Mouse (Mus musculus) midbrain, postnatal 0 days (tissue): ENCODE results near the gene Vax1. TPM values are rescaled to one million over a fixed set of nuclear protein-coding genes. Genes with fewer than 3 reads are reported as not detected.
A peak's percentile ranks its signal among the peaks of the same experiment; 100 is the strongest.

Experiments
- ATAC-seq: fragments of 200-750 bp; cut with Nextera tagmentation; 2 replicates; pipeline ENCODE4 v1.8.0; 2017; ENCODE audit warnings: moderate number of reproducible peaks, mild to moderate bottlenecking, moderate TSS enrichment, moderate library complexity; ENCODE audit not compliant: low FRiP score
- DNase-seq: peaks from one replicate; pipeline ENCODE4 v3.0.0-alpha.2; 2015; ENCODE audit warnings: low spot score
- H3K27ac ChIP-seq: fragments of 300-500 bp; sonication (generic); 2 replicates; pipeline ENCODE4 v1.5.1; 2014; ENCODE audit warnings: low read depth, mild to moderate bottlenecking, low read length, mixed read lengths
- H3K27me3 ChIP-seq: fragments of 300-500 bp; sonication (generic); 2 replicates; pipeline ENCODE4 v1.6.1; 2014; ENCODE audit warnings: low read length, control low read depth, mixed read lengths; ENCODE audit not compliant: insufficient read depth
- H3K36me3 ChIP-seq: fragments of 300-500 bp; sonication (generic); 2 replicates; pipeline ENCODE4 v1.6.1; 2014; ENCODE audit warnings: low read length, control low read depth, mixed read lengths; ENCODE audit not compliant: insufficient read depth
- H3K4me1 ChIP-seq: fragments of 300-500 bp; sonication (generic); 2 replicates; pipeline ENCODE4 v1.6.1; 2014; ENCODE audit warnings: mild to moderate bottlenecking, control low read depth, antibody characterized with exemption, low read length, mixed read lengths; ENCODE audit not compliant: insufficient read depth
- H3K4me2 ChIP-seq: fragments of 300-500 bp; sonication (generic); 2 replicates; pipeline ENCODE4 v1.6.1; 2014; ENCODE audit warnings: low read depth, mild to moderate bottlenecking, low read length, mixed read lengths; ENCODE audit not compliant: poor library complexity, severe bottlenecking
- H3K4me3 ChIP-seq: fragments of 300-500 bp; sonication (generic); 2 replicates; pipeline ENCODE4 v1.5.1; 2014; ENCODE audit warnings: low read depth, mild to moderate bottlenecking, low read length, moderate library complexity
- H3K9ac ChIP-seq: fragments of 300-500 bp; sonication (generic); replicated peaks from 2 replicates; pipeline ENCODE4 v1.6.1; 2014; ENCODE audit warnings: mild to moderate bottlenecking, low read length, moderate library complexity, mixed read lengths; ENCODE audit not compliant: poor library complexity, severe bottlenecking
- H3K9me3 ChIP-seq: fragments of 300-500 bp; sonication (generic); 2 replicates; pipeline ENCODE4 v1.6.1; 2016; ENCODE audit warnings: low read length, control low read depth
- CTCF ChIP-seq: IDR thresholded peaks from 2 replicates; pipeline ENCODE4 v1.5.1; 2016; ENCODE audit warnings: antibody characterized with exemption, mild to moderate bottlenecking
- WGBS: fragments of 180-500 bp; shearing (Covaris S2); extraction: QIAGEN DNeasy Blood & Tissue Kit; methylation state at CpG from one replicate; pipeline ENCODE4 v1.1.7; 2014; 5-methylcytosine and 5-hydroxymethylcytosine counted together
- polyA plus RNA-seq: library from polyadenylated mRNA; unstranded; fragments of >200 nt; fragmentation: Nextera tagmentation; extraction: Ambion mirVana; gene quantifications from 2 replicates; pipeline ENCODE4 v1.2.1, GENCODE M21; 2015
- total RNA-seq: library from RNA; depleted of rRNA; stranded (reverse); fragments of >200 nt; gene quantifications from 2 replicates; pipeline ENCODE4 v1.2.3, GENCODE M21; 2014

Vax1 gene
- total and polyA plus RNA-seq, 2 experiments from 2014 or later: 2.2 TPM; not detected in 1

GRCm38 (mm10) chr19:59166879-59167278 is 3.0 kb downstream of the Vax1 start:
- Histone ChIP-seq H3K27ac (no peak overlapping the region), H3K9ac (no peak overlapping the region), H3K36me3 (no peaks in the 10 kb centered on the region), H3K4me3 (peak overlapping the region; percentile 25; the same call in 1 of the 2 replicates), H3K4me2 (peak overlapping the region; percentile 47; the same call in 1 of the 2 replicates), H3K9me3 (no peaks in the 10 kb centered on the region), H3K27me3 (peaks cover 85% of the 10 kb centered on the region), H3K4me1 (0 out of 2 replicates have a peak, but pooled peaks cover 2% of the 10 kb centered on the region)
- DNase-seq (no peak), ATAC-seq (0 out of 2 replicates have a peak, but pooled peaks have one; percentile 23)
- TF ChIP-seq CTCF: 0 out of 2 replicates have a peak, but pooled peaks have one; percentile 9
- WGBS: 5% methylated on average over 13 of the region's 13 CpGs

- H3K27me3 ChIP-seq: peaks cover 86% of the 10 kb centered on the region
- 0 out of 2 replicates have a peak, but pooled peaks have one; percentile 34 for ATAC-seq
- peak overlapping the region; percentile 25 for H3K4me3 ChIP-seq
- H3K4me1 ChIP-seq: 0 out of 2 replicates have a peak, but pooled peaks cover 2% of the 10 kb centered on the region
- H3K9ac ChIP-seq: no peak overlapping the region
- H3K36me3 ChIP-seq: no peaks in the 10 kb centered on the region
- H3K9me3 ChIP-seq: no peaks in the 10 kb centered on the region
- TF ChIP-seq CTCF: no peak
- no peak for DNase-seq
- peak overlapping the region; percentile 47 for H3K4me2 ChIP-seq
- no peak overlapping the region for H3K27ac ChIP-seq
- WGBS: 1% methylated on average over 51 of the region's 55 CpGs
Observed at GRCm38 (mm10) chr19:59166311-59166761, 3.5 kb downstream of the Vax1 start.

- WGBS: 4% methylated on average over 7 of the region's 7 CpGs
- Histone ChIP-seq H3K4me1 (0 out of 2 replicates have a peak, but pooled peaks cover 2% of the 10 kb centered on the region), H3K9me3 (no peaks in the 10 kb centered on the region), H3K27ac (no peak overlapping the region), H3K4me3 (no peak overlapping the region), H3K27me3 (peaks cover 86% of the 10 kb centered on the region), H3K9ac (no peak overlapping the region), H3K4me2 (no peak overlapping the region), H3K36me3 (no peaks in the 10 kb centered on the region)
- TF ChIP-seq CTCF: no peak
- DNase-seq: no peak
- ATAC-seq: no peak
Observed at GRCm38 (mm10) chr19:59165577-59165976, 4.3 kb downstream of the Vax1 start.

- Histone ChIP-seq H3K27ac (no peak overlapping the region), H3K36me3 (no peaks in the 10 kb centered on the region), H3K9ac (no peak overlapping the region), H3K4me1 (0 out of 2 replicates have a peak, but pooled peaks cover 2% of the 10 kb centered on the region), H3K27me3 (peaks cover 82% of the 10 kb centered on the region), H3K9me3 (no peaks in the 10 kb centered on the region), H3K4me2 (no peak overlapping the region), H3K4me3 (no peak overlapping the region)
- TF ChIP-seq CTCF: no peak
- no peak for ATAC-seq
- no peak for DNase-seq
- WGBS: 8% methylated on average over 16 of the region's 16 CpGs
Observed at GRCm38 (mm10) chr19:59164896-59165560, 4.8 kb downstream of the Vax1 start.

GRCm38 (mm10) chr19:59164111-59164510 is 5.7 kb downstream of the Vax1 start:
- Histone ChIP-seq H3K27ac (no peak overlapping the region), H3K4me3 (no peak overlapping the region), H3K4me1 (0 out of 2 replicates have a peak, but pooled peaks cover 2% of the 10 kb centered on the region), H3K4me2 (no peak overlapping the region), H3K9me3 (no peaks in the 10 kb centered on the region), H3K27me3 (peaks cover 80% of the 10 kb centered on the region), H3K9ac (no peak overlapping the region), H3K36me3 (no peaks in the 10 kb centered on the region)
- 19% methylated on average over 1 of the region's 1 CpGs for WGBS
- DNase-seq (no peak), ATAC-seq (no peak)
- TF ChIP-seq CTCF: no peak

- no peak for TF ChIP-seq CTCF
- Histone ChIP-seq H3K4me3 (no peak overlapping the region), H3K9me3 (no peaks in the 10 kb centered on the region), H3K9ac (no peak overlapping the region), H3K27ac (no peak overlapping the region), H3K27me3 (peaks cover 24% of the 10 kb centered on the region; the same call in 1 of the 2 replicates), H3K4me2 (no peak overlapping the region), H3K36me3 (no peaks in the 10 kb centered on the region), H3K4me1 (no peaks in the 10 kb centered on the region)
- DNase-seq (no peak), ATAC-seq (no peak)
- WGBS: 83% methylated on average over 4 of the region's 4 CpGs
Observed at GRCm38 (mm10) chr19:59156702-59157101, 13.2 kb downstream of the Vax1 start.
